Mouse (Mus musculus) liver, embryonic 14.5 days (tissue): ENCODE results near the gene Inka2.

Source experiments
- CTCF ChIP-seq: IDR thresholded peaks from 2 replicates; pipeline ENCODE4 v1.5.1; 2016; ENCODE audit warnings: antibody characterized with exemption, low read depth, control low read depth
- EP300 ChIP-seq: IDR thresholded peaks from 2 replicates; pipeline ENCODE4 v1.6.1; 2016; ENCODE audit warnings: antibody characterized with exemption, low read depth

DNA sequence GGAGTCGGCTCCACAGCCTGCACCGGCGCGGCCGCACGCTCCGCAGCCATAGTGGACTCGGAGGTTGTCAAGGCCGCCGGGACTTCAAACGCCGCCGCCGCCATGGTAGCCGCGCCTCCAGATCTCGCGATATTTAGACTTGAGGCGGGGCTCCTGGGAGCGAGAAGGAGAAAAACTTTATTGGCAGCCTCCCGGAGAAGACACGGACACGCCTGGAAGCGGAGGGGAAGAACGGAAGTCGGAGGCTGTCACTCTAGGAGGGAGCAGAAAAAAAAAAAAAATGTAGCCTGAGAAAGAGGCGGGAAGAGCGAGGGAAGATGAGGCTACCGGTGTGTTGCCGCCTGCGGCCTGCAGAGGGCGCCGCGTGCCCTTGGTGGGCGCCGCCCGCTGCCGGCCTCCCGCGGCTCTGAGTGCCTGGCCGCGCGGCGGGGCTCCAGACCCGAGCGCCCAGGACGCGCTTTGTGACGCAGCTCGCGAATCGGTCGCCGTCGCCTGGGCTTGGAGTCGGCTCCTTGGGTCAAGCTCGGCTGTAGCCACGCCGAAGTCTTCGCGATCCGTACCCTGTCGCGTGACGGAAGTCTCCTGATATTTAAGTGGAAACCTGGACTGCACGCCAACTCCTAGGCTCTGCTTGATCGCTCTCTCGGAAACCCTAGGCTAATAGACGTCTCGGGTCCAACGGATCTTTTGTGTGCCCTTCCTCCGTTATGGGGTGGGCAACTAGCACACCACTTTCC lies 16.9 kb upstream of the Inka2 start, which contains the start of gene Ddx20:
- TF ChIP-seq CTCF (peak; percentile 80), EP300 (peak; percentile 93)
